Mouse (Mus musculus) heart, postnatal 36 days (tissue): Measurements from ENCODE around the gene Gm43720. TPM values are rescaled to one million over a fixed set of nuclear protein-coding genes. Genes with fewer than 3 reads are reported as not detected.
"Not testable (repeated sequence)": the region's sequence is repeated elsewhere in the genome, so short reads cannot be mapped to it uniquely, and the experiment has no call there.

Experiments
- DNase-seq, 2 experiments: peaks; one replicate each; pipeline ENCODE4 v3.0.0; 2021 to 2022
- intact Hi-C: fragments of 180-260 bp; cut with DNase I; formaldehyde crosslinking; loops from one replicate; pipeline ENCODE4 v1.15.1; 2025
- total RNA-seq, 2 experiments: library from RNA; stranded (reverse); gene quantifications; 2 replicates each; pipeline ENCODE4 v1.2.3; 2021

Gm43720 gene
- total RNA-seq, 2 experiments from 2014 or later: not detected

GRCm38 (mm10) chr5:138223287-138223686 is 56.5 kb downstream of the Gm43720 start:
- intact Hi-C loops: loop anchor here (10.0 kb wide), 1 partner anchor 252 kb away; no protein-coding TSS in a partner anchor
- no peak for DNase-seq

DNA sequence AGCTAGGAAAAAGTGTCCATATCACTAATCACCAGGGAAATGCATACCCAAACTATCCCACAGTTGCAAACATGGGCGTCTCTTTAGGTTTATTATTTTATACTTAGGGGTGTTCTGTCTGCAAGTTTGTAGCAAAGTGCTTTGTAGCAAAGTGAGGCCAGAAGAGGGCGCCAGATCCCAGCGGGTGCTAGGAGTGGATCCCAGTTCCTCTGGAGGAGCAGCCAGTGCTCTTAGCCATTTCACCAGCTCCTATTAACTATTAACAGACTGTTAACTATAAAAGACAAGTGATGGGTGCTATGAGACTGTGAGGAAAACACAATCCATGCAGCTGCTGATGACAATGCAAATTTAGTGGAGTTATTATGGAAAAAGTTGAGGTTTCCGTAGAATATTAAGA is 57.6 kb downstream of the Gm43720 start:
- intact Hi-C loops: loop anchor here (10.0 kb wide), 1 partner anchor 253 kb away; no protein-coding TSS in a partner anchor
- DNase-seq: peak; percentile 82 to 92

- intact Hi-C loops: loop anchor here (10.0 kb wide), 1 partner anchor 255 kb away; no protein-coding TSS in a partner anchor
- no peak for DNase-seq
These were observed 59.9 kb downstream of the Gm43720 start for GRCm38 (mm10) chr5:138219864-138220263.

DNA sequence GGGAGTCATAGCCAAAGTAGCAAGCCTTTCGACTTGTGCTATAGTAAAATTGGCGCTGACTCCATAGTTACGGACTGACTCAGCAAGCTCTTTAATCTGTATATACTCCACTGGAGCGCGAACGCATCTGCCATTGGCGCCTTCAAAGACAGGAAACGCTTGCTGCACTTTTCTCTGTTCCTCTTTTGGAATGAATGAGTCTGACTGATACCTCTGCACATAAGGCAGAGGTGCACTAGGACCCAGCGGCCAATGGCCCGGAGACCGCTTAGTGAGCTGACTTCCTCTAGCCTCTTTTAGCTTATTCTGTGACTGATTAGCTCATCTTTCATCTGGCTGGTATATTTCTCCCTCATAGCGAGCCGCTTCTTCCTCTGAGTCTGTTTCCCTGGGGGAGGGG is 63.1 kb downstream of the Gm43720 start:
- intact Hi-C loops: loop anchor here (2.0 kb wide), 1 partner anchor 68 kb away; no protein-coding TSS in a partner anchor
- DNase-seq: not testable (repeated sequence)

Other genes starting within 250 kb of the Gm43720 start
- gene Smok3c, start 226.8 kb downstream of the Gm43720 start, total RNA-seq: not detected
- gene Zkscan1, start 194.9 kb downstream of the Gm43720 start, total RNA-seq: 10 to 100 TPM; 14.1 to 15.1 TPM
- 10 to 100 TPM; 10.7 to 13.6 TPM for gene Zscan21, start 163.1 kb downstream of the Gm43720 start, total RNA-seq
- gene Zfp113, start 124.2 kb downstream of the Gm43720 start, total RNA-seq: 1 to 10 TPM; 7.3 to 8.3 TPM
- gene Cops6, start 118.9 kb downstream of the Gm43720 start, total RNA-seq: 100 to 1,000 TPM; 123 to 126 TPM
- 10 to 100 TPM in 1 of 2 experiments, 1 to 10 TPM in 1; 9.6 to 11.8 TPM for gene Ap4m1, start 108.0 kb downstream of the Gm43720 start, total RNA-seq
- 10 to 100 TPM; 10.5 to 11.7 TPM for gene Mcm7, start 107.5 kb downstream of the Gm43720 start, total RNA-seq
- gene Taf6, start 92.5 kb downstream of the Gm43720 start, total RNA-seq: 10 to 100 TPM; 32.8 to 33.5 TPM
- gene Cnpy4, start 92.5 kb downstream of the Gm43720 start, total RNA-seq: 1 to 10 TPM; 6.4 to 7.2 TPM
- 1 to 10 TPM; 2.9 to 3.1 TPM for gene Mblac1, start 85.6 kb downstream of the Gm43720 start, total RNA-seq
- 1 to 10 TPM in 1 of 2 experiments, under 1 TPM in 1; 0.92 to 1.9 TPM for gene Nxpe5, start 54.1 kb downstream of the Gm43720 start, total RNA-seq
- gene Lamtor4, start 24.5 kb downstream of the Gm43720 start, total RNA-seq: 10 to 100 TPM; 57.2 to 61.0 TPM
- 1 to 10 TPM; 2.9 to 4.0 TPM for gene BC037034, start 15.9 kb downstream of the Gm43720 start, total RNA-seq
- under 1 TPM; 0.19 to 0.31 TPM for gene Gal3st4, start 7.1 kb downstream of the Gm43720 start, total RNA-seq
- gene Gpc2, start within 50 bp of the Gm43720 start, total RNA-seq: under 1 TPM; 0.11 to 0.25 TPM
- not detected for gene Stag3, start 282 bp upstream of the Gm43720 start, total RNA-seq
- not detected for gene Pvrig, start 62.0 kb upstream of the Gm43720 start, total RNA-seq
- 1 to 10 TPM; 4.9 to 5.4 TPM for gene Zfp157, start 161.5 kb upstream of the Gm43720 start, total RNA-seq